Mouse (Mus musculus) bone marrow macrophage, adult 2 months (primary cell): ENCODE data around the gene Spag7. TPM values are rescaled to one million over a fixed set of nuclear protein-coding genes. Genes with fewer than 3 reads are reported as not detected.

Experiments used
- H3K27ac ChIP-seq: 2 replicates; pipeline ENCODE4 v1.5.1; 2012; ENCODE audit warnings: low read depth, low read length; ENCODE audit not compliant: insufficient read depth
- H3K4me1 ChIP-seq: 2 replicates; pipeline ENCODE4 v1.6.1; 2012; ENCODE audit warnings: low read length; ENCODE audit not compliant: control insufficient read depth, insufficient read depth
- H3K4me3 ChIP-seq: 2 replicates; pipeline ENCODE4 v1.5.1; 2012; ENCODE audit warnings: mild to moderate bottlenecking, low read length, moderate library complexity; ENCODE audit not compliant: insufficient read depth
- CTCF ChIP-seq: IDR thresholded peaks from 2 replicates; pipeline ENCODE4 v1.5.1; 2012; ENCODE audit warnings: low read depth, mild to moderate bottlenecking, low read length, moderate library complexity
- POLR2A ChIP-seq: IDR thresholded peaks from 2 replicates; pipeline ENCODE4 v1.6.1; 2012; ENCODE audit warnings: mild to moderate bottlenecking, low read depth, low read length, borderline replicate concordance
- polyA plus RNA-seq: library from polyadenylated mRNA; stranded (reverse); fragments of >200 nt; gene quantifications from 2 replicates; pipeline ENCODE4 v1.2.4, GENCODE M21; 2012; ENCODE audit not compliant: missing spikeins, insufficient read depth, insufficient read length

Gene Spag7
- polyA plus RNA-seq, 1 experiment = 86.8 TPM

- TF ChIP-seq POLR2A (no peak), CTCF (peak; percentile 30; the same call in 1 of the 2 replicates)
- H3K4me1 ChIP-seq = peaks cover 40% of the 10 kb centered on the region
- peak overlapping the region; percentile 96 for H3K27ac ChIP-seq
- peak overlapping the region; percentile 69 for H3K4me3 ChIP-seq
Observed at GRCm38 (mm10) chr11:70669582-70670345, 548 bp upstream of the Spag7 start.

GRCm38 (mm10) chr11:70668335-70668770, 863 bp downstream of the Spag7 start:
- peaks cover 38% of the 10 kb centered on the region for H3K4me1 ChIP-seq
- TF ChIP-seq POLR2A = no peak
- no peak for TF ChIP-seq CTCF
- peak overlapping the region; percentile 99 for H3K27ac ChIP-seq
- peak overlapping the region; percentile 61 for H3K4me3 ChIP-seq

- no peak for TF ChIP-seq CTCF
- Histone ChIP-seq H3K4me3 (peak overlapping the region; percentile 61), H3K27ac (peak overlapping the region; percentile 99), H3K4me1 (peaks cover 42% of the 10 kb centered on the region)
Observed at GRCm38 (mm10) chr11:70667271-70668150, 1.7 kb downstream of the Spag7 start.

GRCm38 (mm10) chr11:70666687-70667086, 2.5 kb downstream of the Spag7 start:
- Histone ChIP-seq H3K4me3 (peak overlapping the region; percentile 61; the same call in 1 of the 2 replicates), H3K27ac (peak overlapping the region; percentile 99), H3K4me1 (peaks cover 36% of the 10 kb centered on the region)
- no peak for TF ChIP-seq CTCF
- no peak for TF ChIP-seq POLR2A

- Histone ChIP-seq H3K4me1 (peaks cover 22% of the 10 kb centered on the region), H3K4me3 (no peak overlapping the region), H3K27ac (no peak overlapping the region)
- TF ChIP-seq CTCF (no peak), POLR2A (no peak)
Observed at GRCm38 (mm10) chr11:70664741-70665140, 4.5 kb downstream of the Spag7 start.

GRCm38 (mm10) chr11:70663957-70664356, 5.3 kb downstream of the Spag7 start:
- TF ChIP-seq POLR2A (no peak), CTCF (no peak)
- peaks cover 29% of the 10 kb centered on the region for H3K4me1 ChIP-seq

GRCm38 (mm10) chr11:70663101-70663500, 6.1 kb downstream of the Spag7 start:
- peaks cover 37% of the 10 kb centered on the region for H3K4me1 ChIP-seq

More at GRCm38 (mm10) chr11:70663957-70664356, 5.3 kb downstream of the Spag7 start:
- no peak overlapping the region for H3K27ac ChIP-seq
- H3K4me3 ChIP-seq = no peak overlapping the region

GRCm38 (mm10) chr11:70660571-70660970, 8.6 kb downstream of the Spag7 start:
- TF ChIP-seq CTCF = no peak
- TF ChIP-seq POLR2A = no peak
- Histone ChIP-seq H3K4me3 (no peak overlapping the region), H3K4me1 (peaks cover 38% of the 10 kb centered on the region), H3K27ac (no peak overlapping the region)

More at GRCm38 (mm10) chr11:70663101-70663500, 6.1 kb downstream of the Spag7 start:
- TF ChIP-seq CTCF (no peak), POLR2A (no peak)
- no peak overlapping the region for H3K27ac ChIP-seq
- H3K4me3 ChIP-seq = no peak overlapping the region

- H3K4me1 ChIP-seq = peaks cover 38% of the 10 kb centered on the region
- TF ChIP-seq POLR2A = no peak
- no peak for TF ChIP-seq CTCF
- H3K27ac ChIP-seq = no peak overlapping the region
- no peak overlapping the region for H3K4me3 ChIP-seq
Observed at GRCm38 (mm10) chr11:70658942-70659341, 10.3 kb downstream of the Spag7 start.

- Histone ChIP-seq H3K4me3 (no peak overlapping the region), H3K4me1 (peaks cover 38% of the 10 kb centered on the region), H3K27ac (no peak overlapping the region)
- TF ChIP-seq POLR2A (no peak), CTCF (no peak)
Observed at GRCm38 (mm10) chr11:70658521-70658920, 10.7 kb downstream of the Spag7 start.

- Histone ChIP-seq H3K4me3 (no peak overlapping the region), H3K4me1 (peaks cover 37% of the 10 kb centered on the region), H3K27ac (no peak overlapping the region)
- TF ChIP-seq CTCF = no peak
- TF ChIP-seq POLR2A = no peak
Observed at GRCm38 (mm10) chr11:70657991-70658390, 11.2 kb downstream of the Spag7 start.
